Mouse (Mus musculus): ENCODE data around the gene Cd47. TPM values are rescaled to one million over a fixed set of nuclear protein-coding genes. Genes with fewer than 3 reads are reported as not detected.

The Cd47 gene
- polyA plus RNA-seq, 1 experiment from 2014 or later, result 123 TPM

DNA sequence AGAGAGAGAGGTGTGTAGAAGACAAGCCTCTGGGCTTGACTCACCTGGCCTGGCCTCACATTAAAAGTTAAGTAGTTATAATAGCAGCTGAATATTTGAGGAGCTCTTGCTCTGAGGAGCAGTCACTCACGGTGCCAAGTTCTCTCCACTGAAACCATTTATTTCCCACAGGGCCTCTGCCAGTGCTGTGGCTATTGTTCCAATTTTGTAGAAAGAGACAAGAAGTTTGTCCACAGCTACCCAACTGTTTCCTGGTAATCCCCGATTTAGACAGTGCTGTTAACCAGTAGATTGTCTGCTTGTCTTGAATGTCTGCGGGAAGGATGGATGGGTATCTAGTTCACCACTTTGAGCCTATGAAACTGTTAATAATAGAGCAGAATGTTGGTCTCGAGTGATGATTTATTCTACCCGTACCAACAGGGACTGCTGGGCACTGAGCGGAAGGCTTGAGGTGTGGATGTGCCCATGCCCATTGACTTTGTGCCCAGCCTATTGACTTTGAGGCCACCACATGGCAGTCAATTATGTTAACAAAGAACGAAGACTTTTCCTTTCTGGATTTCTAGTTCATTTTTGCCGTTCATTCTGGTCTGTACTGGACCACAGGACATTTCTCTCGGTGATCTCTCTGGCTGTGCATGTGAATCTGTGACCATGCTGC is 86.2 kb downstream of the Cd47 start:
- ATAC-seq (ENCODE audit: borderline replicate concordance, extremely low read depth, low FRiP score, low TSS enrichment), result no peak
- 87% methylated on average over 9 of the region's 9 CpGs for WGBS
- Histone ChIP-seq H3K36me3 (peaks cover 5% of the 10 kb centered on the region; the same call in 1 of the 2 replicates), H3K27ac (no peak overlapping the region), H3K4me1 (peaks cover 19% of the 10 kb centered on the region), H3K4me3 (no peak overlapping the region), H3K4me2 (no peak overlapping the region), H3K27me3 (no peaks in the 10 kb centered on the region), H3K9me3 (no peaks in the 10 kb centered on the region), H3K9ac (no peak overlapping the region)

DNA sequence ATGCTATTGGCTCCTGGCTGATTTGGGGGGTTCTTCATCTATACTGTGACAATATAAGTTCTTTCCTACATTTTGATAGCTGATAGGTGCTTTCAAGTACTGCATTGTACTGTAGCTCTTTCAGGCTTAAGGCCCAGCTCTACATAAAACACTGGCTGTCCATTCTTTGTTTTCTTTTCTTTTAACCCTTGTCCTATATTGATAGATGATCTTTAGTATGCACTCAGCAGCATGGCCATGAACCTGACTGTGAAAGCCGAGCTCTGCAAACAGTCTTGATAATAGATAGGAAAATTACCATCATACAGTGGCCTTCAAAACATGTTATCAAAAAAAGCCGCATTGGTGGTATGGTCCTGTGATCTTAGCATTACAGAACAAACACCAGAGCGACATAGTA is 87.0 kb downstream of the Cd47 start:
- Histone ChIP-seq H3K9ac (no peak overlapping the region), H3K27ac (no peak overlapping the region), H3K27me3 (no peaks in the 10 kb centered on the region), H3K4me3 (no peak overlapping the region), H3K4me2 (no peak overlapping the region), H3K4me1 (peaks cover 19% of the 10 kb centered on the region), H3K36me3 (peaks cover 11% of the 10 kb centered on the region; the same call in 1 of the 2 replicates), H3K9me3 (no peaks in the 10 kb centered on the region)
- 82% methylated on average over 3 of the region's 3 CpGs for WGBS
- no peak for ATAC-seq (ENCODE audit: borderline replicate concordance, extremely low read depth, low FRiP score, low TSS enrichment)

DNA sequence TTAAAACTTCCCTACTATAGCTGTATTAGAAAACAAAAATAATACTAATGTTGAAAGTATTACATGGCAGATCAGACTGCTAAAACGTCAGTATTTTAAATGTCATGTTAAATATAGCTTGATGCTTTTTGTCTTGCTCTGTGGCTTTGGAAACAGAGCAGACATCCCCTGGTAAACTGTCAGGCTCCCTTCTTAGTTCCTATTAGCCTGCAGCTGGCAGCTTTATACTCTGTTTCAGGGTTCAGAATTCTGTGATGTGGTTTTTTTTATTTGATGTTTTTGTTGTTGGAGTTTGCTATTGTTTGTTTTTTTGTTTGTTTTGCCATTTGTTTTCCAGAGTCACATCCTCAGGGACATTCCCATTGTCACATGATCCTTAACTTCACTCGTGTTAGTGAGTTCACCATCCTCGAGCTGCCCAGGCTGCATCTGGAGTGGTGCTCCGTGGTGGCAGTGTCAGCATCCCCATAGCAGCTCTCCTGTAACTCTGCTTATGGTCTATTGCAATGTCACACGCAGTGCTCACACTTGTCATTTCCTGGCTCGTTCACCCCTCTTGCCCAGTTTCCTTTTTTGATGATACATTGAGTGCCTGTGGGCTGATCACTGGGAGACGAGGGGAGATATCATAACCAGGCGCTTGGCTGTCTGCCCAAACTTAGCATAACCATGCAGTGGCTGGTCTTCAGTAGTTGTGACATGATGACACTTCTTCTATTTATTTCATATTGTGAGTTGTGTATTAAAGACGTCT is 87.7 kb downstream of the Cd47 start:
- H3K9me3 ChIP-seq, result no peaks in the 10 kb centered on the region
- H3K4me2 ChIP-seq, result no peak overlapping the region
- peaks cover 19% of the 10 kb centered on the region for H3K4me1 ChIP-seq
- no peaks in the 10 kb centered on the region for H3K27me3 ChIP-seq
- peak; percentile 71 for ATAC-seq (ENCODE audit: borderline replicate concordance, extremely low read depth, low FRiP score, low TSS enrichment)
- peak overlapping the region; percentile 50; the same call in 1 of the 2 replicates for H3K27ac ChIP-seq
- H3K36me3 ChIP-seq, result peaks cover 12% of the 10 kb centered on the region; the same call in 1 of the 2 replicates
- H3K9ac ChIP-seq, result no peak overlapping the region
- H3K4me3 ChIP-seq, result no peak overlapping the region
- 30% methylated on average over 9 of the region's 9 CpGs for WGBS

DNA sequence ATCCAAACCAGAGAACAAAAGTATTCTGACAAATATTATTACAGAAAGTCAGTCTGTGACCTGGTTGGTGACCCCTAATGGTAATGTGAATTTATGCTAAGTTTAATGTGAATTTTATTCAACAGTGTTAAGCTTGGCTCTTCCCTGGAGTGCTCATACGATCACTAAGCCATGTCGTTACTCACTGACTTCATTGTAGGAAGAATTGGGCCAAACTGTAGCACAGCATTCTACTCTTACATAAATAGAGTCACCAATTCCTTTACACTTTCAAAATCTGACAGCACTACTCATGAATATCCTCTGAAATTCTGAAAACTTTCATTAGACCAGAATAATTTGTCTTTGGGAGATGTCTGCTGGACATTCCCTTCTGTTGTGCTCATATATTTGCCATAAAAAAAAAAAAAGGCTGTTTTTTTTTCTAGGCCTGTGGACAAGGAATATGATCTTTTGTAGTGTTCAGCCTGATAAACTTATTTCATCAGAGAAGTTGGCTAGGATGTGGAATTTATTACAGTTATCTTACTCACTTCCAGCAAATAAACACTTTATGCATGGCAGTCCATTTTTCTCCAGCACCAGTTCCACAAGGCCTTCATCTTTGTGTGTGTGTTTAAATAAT is 88.8 kb downstream of the Cd47 start:
- no peak overlapping the region for H3K9ac ChIP-seq
- WGBS, result 55% methylated on average over 2 of the region's 2 CpGs
- peak overlapping the region; percentile 50 for H3K27ac ChIP-seq
- peak; percentile 68; the same call in 1 of the 2 replicates for ATAC-seq (ENCODE audit: borderline replicate concordance, extremely low read depth, low FRiP score, low TSS enrichment)
- peaks cover 12% of the 10 kb centered on the region; the same call in 1 of the 2 replicates for H3K36me3 ChIP-seq
- no peak overlapping the region for H3K4me2 ChIP-seq
- H3K9me3 ChIP-seq, result no peaks in the 10 kb centered on the region
- H3K27me3 ChIP-seq, result no peaks in the 10 kb centered on the region
- H3K4me1 ChIP-seq, result peaks cover 19% of the 10 kb centered on the region
- H3K4me3 ChIP-seq, result no peak overlapping the region

DNA sequence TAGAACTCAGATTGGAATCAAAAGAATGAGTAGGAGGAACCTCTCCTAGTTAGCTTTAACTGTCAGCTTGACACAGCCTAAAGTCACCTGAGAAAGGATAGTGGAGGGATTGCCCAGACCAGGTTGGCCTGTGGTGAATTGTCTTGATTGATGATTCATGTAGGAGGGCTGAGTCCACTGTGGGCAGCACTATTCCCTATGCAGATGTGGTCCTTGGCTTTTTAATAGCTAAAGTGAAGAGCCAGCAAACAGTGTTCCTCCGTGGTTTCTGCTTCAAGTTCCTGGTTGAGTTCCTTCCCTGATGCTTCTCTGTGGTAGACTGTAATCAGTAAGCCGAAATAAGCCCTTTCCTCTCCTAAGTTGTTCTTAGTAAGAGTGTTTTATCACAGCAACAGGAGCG is 91.9 kb downstream of the Cd47 start:
- Histone ChIP-seq H3K27ac (no peak overlapping the region), H3K9ac (no peak overlapping the region), H3K4me3 (no peak overlapping the region), H3K9me3 (no peaks in the 10 kb centered on the region), H3K36me3 (peaks cover 12% of the 10 kb centered on the region; the same call in 1 of the 2 replicates), H3K27me3 (no peaks in the 10 kb centered on the region), H3K4me1 (peaks cover 16% of the 10 kb centered on the region), H3K4me2 (no peak overlapping the region)
- ATAC-seq (ENCODE audit: borderline replicate concordance, extremely low read depth, low FRiP score, low TSS enrichment), result no peak
- 94% methylated on average over 3 of the region's 3 CpGs for WGBS

DNA sequence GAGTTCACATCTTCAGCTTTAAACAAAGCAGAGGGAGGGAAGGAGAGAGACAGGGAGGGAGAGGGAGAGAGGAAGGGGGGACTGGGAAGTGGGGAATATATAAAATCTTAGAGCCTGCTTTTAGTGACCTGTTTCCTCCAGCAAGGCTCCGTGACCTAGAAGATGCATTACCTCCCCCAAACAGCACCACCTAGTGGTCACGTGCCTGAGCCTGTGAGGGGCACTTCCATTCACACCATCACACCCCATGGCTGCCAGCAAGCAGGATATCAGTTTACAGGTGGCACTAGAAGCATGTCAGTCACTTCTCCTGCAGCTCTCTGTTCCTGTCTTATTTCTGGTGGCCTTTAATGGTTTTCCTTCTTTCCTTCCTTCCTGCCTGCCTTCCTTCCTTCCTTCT is 92.6 kb downstream of the Cd47 start:
- H3K9ac ChIP-seq, result no peak overlapping the region
- WGBS, result 69% methylated on average over 2 of the region's 2 CpGs
- no peak overlapping the region for H3K4me3 ChIP-seq
- peaks cover 13% of the 10 kb centered on the region for H3K36me3 ChIP-seq
- peaks cover 14% of the 10 kb centered on the region; the same call in 1 of the 2 replicates for H3K4me1 ChIP-seq
- H3K27me3 ChIP-seq, result no peaks in the 10 kb centered on the region
- H3K27ac ChIP-seq, result no peak overlapping the region
- H3K9me3 ChIP-seq, result no peaks in the 10 kb centered on the region
- H3K4me2 ChIP-seq, result no peak overlapping the region
- no peak for ATAC-seq (ENCODE audit: borderline replicate concordance, extremely low read depth, low FRiP score, low TSS enrichment)

DNA sequence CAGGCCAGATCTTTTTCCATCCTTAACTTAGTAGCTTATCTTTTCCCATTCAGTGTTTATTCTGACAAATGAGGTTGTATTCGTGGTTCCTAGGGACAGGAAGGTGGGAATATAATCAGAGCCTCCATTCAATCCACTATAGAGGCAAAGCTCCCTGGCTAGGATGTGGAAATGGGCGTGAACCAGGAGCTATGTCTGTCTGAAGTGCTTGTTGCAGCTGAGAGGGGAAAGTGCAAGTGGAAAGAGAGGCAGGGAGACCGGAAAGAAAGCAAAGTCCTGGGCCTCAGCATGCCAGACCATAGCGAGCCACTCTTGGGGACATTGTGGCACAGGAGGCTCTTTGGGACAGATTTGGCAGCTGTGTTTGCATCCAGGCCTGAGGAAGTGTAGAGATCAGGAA is 94.3 kb downstream of the Cd47 start:
- Histone ChIP-seq H3K27ac (no peak overlapping the region), H3K9ac (no peak overlapping the region), H3K4me1 (no peaks in the 10 kb centered on the region), H3K9me3 (no peaks in the 10 kb centered on the region), H3K27me3 (no peaks in the 10 kb centered on the region), H3K4me2 (no peak overlapping the region), H3K4me3 (no peak overlapping the region), H3K36me3 (peaks cover 26% of the 10 kb centered on the region)
- WGBS, result 30% methylated on average over 4 of the region's 4 CpGs
- no peak for ATAC-seq (ENCODE audit: borderline replicate concordance, extremely low read depth, low FRiP score, low TSS enrichment)

DNA sequence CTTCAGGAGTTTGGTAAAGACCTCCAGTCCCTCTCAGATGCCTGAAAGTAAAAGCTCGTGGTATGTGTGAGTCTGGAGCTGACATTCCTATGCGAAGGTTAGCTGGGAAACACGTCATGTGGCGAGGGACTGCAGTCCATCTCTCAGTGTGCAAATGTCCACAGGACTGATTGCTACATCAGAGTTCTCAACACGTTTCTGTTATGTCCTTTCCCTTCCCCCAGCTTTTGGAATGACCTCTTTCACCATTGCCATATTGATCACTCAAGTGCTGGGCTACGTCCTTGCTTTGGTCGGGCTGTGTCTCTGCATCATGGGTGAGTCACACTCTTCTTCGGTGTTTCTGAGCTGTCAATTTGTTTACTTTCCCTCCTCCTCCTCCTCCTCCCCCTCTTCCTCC is 95.8 kb downstream of the Cd47 start:
- no peak for ATAC-seq (ENCODE audit: borderline replicate concordance, extremely low read depth, low FRiP score, low TSS enrichment)
- no peak overlapping the region for H3K9ac ChIP-seq
- no peak overlapping the region for H3K4me2 ChIP-seq
- H3K36me3 ChIP-seq, result peaks cover 30% of the 10 kb centered on the region
- H3K27me3 ChIP-seq, result no peaks in the 10 kb centered on the region
- no peak overlapping the region for H3K27ac ChIP-seq
- no peaks in the 10 kb centered on the region for H3K9me3 ChIP-seq
- H3K4me1 ChIP-seq, result no peaks in the 10 kb centered on the region
- 68% methylated on average over 8 of the region's 8 CpGs for WGBS
- H3K4me3 ChIP-seq, result no peak overlapping the region

DNA sequence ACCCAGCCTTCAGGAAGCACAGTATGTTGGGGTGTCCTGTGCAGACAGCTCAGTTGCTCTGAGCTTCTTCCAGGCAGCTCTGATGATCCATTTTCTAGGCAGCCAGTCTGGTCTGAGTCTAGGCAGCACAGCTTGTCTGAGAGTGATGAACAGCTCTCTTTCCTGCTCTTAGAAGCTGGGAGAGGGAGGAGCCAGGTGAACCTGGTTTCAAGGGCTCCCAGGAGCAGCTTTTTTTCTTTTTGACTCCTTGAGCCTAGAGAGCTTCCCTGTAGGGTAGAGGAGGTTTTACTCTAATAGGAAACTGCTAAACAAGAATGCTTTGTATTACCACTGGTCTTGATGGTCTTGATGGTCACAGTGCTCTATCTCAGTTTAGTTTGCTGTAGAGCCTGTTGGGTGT is 101.1 kb downstream of the Cd47 start:
- no peak overlapping the region for H3K4me2 ChIP-seq
- H3K9me3 ChIP-seq, result no peaks in the 10 kb centered on the region
- H3K36me3 ChIP-seq, result peaks cover 29% of the 10 kb centered on the region
- H3K27ac ChIP-seq, result no peak overlapping the region
- no peak for ATAC-seq (ENCODE audit: borderline replicate concordance, extremely low read depth, low FRiP score, low TSS enrichment)
- no peak overlapping the region for H3K4me3 ChIP-seq
- H3K4me1 ChIP-seq, result peaks cover 14% of the 10 kb centered on the region
- no peak overlapping the region for H3K9ac ChIP-seq
- no peaks in the 10 kb centered on the region for H3K27me3 ChIP-seq

DNA sequence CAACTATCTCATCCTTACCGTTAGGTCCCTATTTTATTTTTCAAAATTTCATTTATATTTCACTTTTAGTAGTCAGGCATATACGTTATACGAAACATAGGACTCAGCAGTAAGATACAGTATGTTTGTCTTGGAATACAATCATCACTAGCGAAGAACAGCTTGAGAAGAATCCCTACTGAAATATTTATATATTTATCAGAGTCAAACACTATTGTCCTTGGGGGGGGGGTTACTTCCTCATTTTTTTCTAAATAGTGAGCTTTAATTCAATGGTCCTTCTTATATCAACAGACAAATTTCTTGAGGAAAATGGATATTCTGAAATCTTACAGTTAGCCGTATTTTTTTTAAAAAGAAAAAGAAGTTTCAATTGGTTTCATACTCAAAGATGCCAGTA is 101.8 kb downstream of the Cd47 start:
- Histone ChIP-seq H3K9me3 (no peaks in the 10 kb centered on the region), H3K27ac (no peak overlapping the region), H3K9ac (no peak overlapping the region), H3K36me3 (peaks cover 24% of the 10 kb centered on the region), H3K4me3 (no peak overlapping the region), H3K4me1 (peaks cover 15% of the 10 kb centered on the region), H3K27me3 (no peaks in the 10 kb centered on the region), H3K4me2 (no peak overlapping the region)
- no peak for ATAC-seq (ENCODE audit: borderline replicate concordance, extremely low read depth, low FRiP score, low TSS enrichment)
- WGBS, result 92% methylated on average over 5 of the region's 5 CpGs

DNA sequence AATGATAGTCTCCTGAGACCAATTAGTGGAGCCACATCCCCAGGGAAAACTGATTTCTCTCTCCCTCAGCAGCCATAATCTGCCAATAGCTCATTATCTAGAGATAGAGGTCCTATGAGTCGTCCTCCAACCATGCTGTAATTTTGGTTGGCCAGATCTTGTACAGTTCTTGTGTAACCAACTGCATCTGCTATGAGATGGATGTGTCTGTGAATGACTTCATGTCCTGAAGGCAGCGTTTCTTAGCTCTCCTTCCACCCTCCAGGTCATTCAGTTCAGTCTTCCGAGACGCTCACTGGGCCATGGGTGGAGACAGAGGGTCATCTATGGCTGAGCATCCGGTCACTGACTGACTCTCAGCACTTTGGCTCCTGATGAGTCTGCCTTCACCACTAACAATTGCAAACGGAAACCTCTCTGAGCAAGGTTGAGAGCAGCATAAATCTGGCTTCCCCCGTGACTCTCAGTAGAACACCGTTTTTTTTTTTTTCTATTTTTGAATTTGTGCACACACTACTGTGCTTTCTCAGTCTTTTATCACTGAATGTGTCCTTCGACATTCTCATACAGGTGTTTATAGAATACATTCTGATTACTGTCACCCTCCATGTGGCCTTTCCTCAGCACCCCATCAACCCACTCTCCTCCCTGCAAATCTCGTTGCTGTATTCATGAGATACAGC is 104.1 kb downstream of the Cd47 start:
- H3K36me3 ChIP-seq, result peaks cover 16% of the 10 kb centered on the region
- no peak overlapping the region for H3K4me2 ChIP-seq
- H3K9me3 ChIP-seq, result no peaks in the 10 kb centered on the region
- no peak overlapping the region for H3K4me3 ChIP-seq
- 77% methylated on average over 10 of the region's 10 CpGs for WGBS
- no peak for ATAC-seq (ENCODE audit: borderline replicate concordance, extremely low read depth, low FRiP score, low TSS enrichment)
- no peak overlapping the region for H3K9ac ChIP-seq
- H3K4me1 ChIP-seq, result peaks cover 17% of the 10 kb centered on the region
- H3K27me3 ChIP-seq, result no peaks in the 10 kb centered on the region
- no peak overlapping the region for H3K27ac ChIP-seq

Data from lung, embryonic 15.5 days (tissue).